Mouse (Mus musculus) cortical plate, adult 2 months (tissue): Measurements from ENCODE around the gene Gm815. TPM values are rescaled to one million over a fixed set of nuclear protein-coding genes. Genes with fewer than 3 reads are reported as not detected.

ENCODE experiments used
- H3K27ac ChIP-seq: fragments of 200-500 bp; 2 replicates; pipeline ENCODE4 v1.5.1; 2012; ENCODE audit warnings: low read length, control low read depth, inconsistent platforms; ENCODE audit not compliant: insufficient read depth
- H3K4me1 ChIP-seq: fragments of 200-500 bp; 2 replicates; pipeline ENCODE4 v1.6.1; 2011; ENCODE audit warnings: low read length; ENCODE audit not compliant: control insufficient read depth, insufficient read depth
- H3K4me3 ChIP-seq: fragments of 200-500 bp; 2 replicates; pipeline ENCODE4 v1.5.1; 2011; ENCODE audit warnings: mild to moderate bottlenecking, low read length, control low read depth; ENCODE audit not compliant: insufficient read depth
- CTCF ChIP-seq: fragments of 200-500 bp; IDR thresholded peaks from 2 replicates; pipeline ENCODE4 v1.5.1; 2011; ENCODE audit warnings: mild to moderate bottlenecking, control low read depth, low read length; ENCODE audit not compliant: insufficient read depth; ENCODE audit errors: extremely low read depth
- POLR2A ChIP-seq: fragments of 200-500 bp; IDR thresholded peaks from 2 replicates; pipeline ENCODE4 v1.6.1; 2011; ENCODE audit warnings: mild to moderate bottlenecking, low read length, control low read depth; ENCODE audit not compliant: insufficient read depth; ENCODE audit errors: extremely low read depth
- polyA plus RNA-seq: library from polyadenylated mRNA; depleted of rRNA; stranded (reverse); fragments of >200 nt; gene quantifications from 2 replicates; pipeline ENCODE4 v1.2.3, GENCODE M21; 2012; rRNA removed

The Gm815 gene
- not detected in 2 replicates for polyA plus RNA-seq

- Histone ChIP-seq H3K4me1 (no peaks in the 10 kb centered on the region), H3K27ac (no peak within 1 kb of the TSS), H3K4me3 (no peak within 1 kb of the TSS)
- TF ChIP-seq POLR2A: no peak
- TF ChIP-seq CTCF: no peak
Measured at GRCm38 (mm10) chr19:26885616-26886015, at the start of gene Gm815. Gene Gm815, plus strand, starts transcription at chr19:26885881.

DNA sequence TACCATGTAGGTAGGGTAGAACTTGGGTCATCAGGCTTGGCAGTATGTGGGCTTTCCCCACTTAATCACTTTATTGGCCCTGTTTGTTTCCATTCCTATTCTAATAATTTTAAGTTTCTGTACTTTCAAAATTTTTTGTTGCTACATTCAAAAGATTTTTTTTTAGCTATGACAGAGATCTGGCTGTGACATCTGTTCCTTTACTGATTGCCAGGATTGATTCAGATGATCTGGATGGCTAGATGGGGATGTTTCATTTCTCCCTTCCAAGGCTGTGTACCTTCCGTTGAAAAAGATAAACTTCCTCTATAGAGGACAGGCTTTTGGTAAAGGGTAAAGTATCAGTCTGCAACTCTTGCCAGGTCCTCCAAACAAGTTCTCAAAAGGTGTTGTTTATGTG lies 48.1 kb upstream of the Gm815 start:
- Histone ChIP-seq H3K4me1 (no peaks in the 10 kb centered on the region), H3K27ac (no peak overlapping the region), H3K4me3 (no peak overlapping the region)
- no peak for TF ChIP-seq POLR2A
- TF ChIP-seq CTCF: no peak

DNA sequence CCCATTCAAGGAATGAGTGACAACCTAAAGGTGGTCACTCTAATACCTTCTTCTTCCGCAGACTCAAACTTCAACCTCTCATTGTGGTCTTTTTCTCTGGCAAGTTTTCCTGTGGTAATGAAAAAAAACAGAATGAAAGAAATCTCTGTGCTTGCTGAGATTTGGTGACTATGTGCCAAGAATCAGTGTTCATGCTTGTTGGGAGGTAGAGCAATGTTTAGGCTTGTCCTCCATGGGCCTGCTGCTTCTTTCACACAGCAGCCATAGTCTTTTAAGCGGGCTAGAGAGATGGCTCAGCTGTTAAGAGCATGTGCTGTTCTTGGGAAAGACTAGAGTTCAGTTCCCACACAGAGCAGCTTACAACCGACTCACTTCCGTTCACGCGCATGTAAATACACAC lies 41.8 kb upstream of the Gm815 start:
- TF ChIP-seq POLR2A: no peak
- no peak for TF ChIP-seq CTCF
- Histone ChIP-seq H3K4me3 (no peak overlapping the region), H3K4me1 (no peaks in the 10 kb centered on the region), H3K27ac (no peak overlapping the region)

DNA sequence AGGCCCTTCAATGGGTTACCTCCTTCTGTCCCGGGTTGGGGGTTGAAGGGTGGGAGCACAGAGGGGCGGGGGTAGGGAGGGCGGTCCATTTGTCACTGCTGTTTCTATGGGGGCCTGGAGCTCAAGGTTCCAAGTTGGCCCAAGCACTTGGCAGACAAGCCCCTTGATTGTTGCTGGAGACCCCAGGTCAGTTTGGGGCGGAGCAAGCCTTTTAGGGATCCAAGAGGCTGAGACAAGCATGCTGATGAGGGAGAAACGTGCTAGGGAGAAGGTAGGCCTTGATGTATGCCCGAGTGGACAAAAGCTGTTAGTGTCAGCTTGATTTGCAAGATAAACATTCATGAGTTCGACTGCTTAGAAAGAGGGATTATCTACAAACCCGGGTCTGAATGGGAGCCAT lies 40.9 kb upstream of the Gm815 start:
- no peak overlapping the region for H3K27ac ChIP-seq
- H3K4me1 ChIP-seq: no peaks in the 10 kb centered on the region
- no peak for TF ChIP-seq CTCF
- TF ChIP-seq POLR2A: no peak
- H3K4me3 ChIP-seq: no peak overlapping the region; the same call in 1 of the 2 replicates

- H3K4me1 ChIP-seq: no peaks in the 10 kb centered on the region
- H3K27ac ChIP-seq: peak overlapping the region; percentile 52
- TF ChIP-seq CTCF (no peak), POLR2A (peak; percentile 70)
- peak overlapping the region; percentile 58 for H3K4me3 ChIP-seq
Measured at GRCm38 (mm10) chr19:26845276-26846016, 40.2 kb upstream of the Gm815 start.

- Histone ChIP-seq H3K4me1 (no peaks in the 10 kb centered on the region), H3K27ac (0 out of 2 replicates have a peak overlapping the region, but pooled peaks have one; percentile 52), H3K4me3 (peak overlapping the region; percentile 58)
- TF ChIP-seq POLR2A (no peak), CTCF (no peak)
Measured at GRCm38 (mm10) chr19:26846017-26846285, 39.7 kb upstream of the Gm815 start.

DNA sequence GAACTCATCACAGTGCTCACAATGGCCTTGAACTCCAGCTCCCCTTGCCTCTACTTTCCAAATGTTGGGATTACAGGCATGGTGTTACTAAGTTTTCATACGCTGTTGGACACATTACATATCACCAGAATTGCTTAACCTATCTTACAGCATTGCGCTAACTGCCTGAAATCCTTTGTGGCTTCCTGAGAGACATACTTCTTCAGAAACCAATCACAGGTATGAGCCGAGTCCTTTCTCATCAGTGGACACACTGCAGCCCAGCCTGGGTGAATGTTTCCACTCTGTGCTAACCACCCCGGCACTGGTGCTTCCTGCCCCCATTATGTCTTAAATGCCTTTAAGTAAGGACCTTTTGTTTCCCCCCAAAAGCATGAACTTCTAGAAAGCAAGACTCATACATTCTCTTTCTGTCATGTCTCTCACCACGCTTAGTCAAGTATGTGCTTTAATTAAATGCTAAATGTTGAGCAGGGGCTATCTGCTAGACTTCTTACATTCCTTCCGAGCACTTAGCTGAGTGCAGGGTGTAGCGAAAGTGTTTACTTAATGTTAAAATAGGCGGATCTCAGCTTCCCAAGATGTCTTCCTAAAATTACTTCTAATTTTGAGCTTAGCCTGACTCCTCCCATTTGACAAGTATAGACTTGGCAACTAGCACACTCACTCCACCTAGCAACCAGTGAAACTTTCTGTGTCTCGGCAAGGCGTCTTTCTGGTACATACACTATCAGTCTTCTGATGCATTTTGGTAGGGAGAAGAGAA lies 34.5 kb upstream of the Gm815 start:
- Histone ChIP-seq H3K4me1 (no peaks in the 10 kb centered on the region), H3K27ac (no peak overlapping the region), H3K4me3 (no peak overlapping the region)
- TF ChIP-seq CTCF: no peak

GRCm38 (mm10) chr19:26852325-26852900 lies 33.3 kb upstream of the Gm815 start:
- no peak overlapping the region for H3K27ac ChIP-seq
- TF ChIP-seq POLR2A (no peak), CTCF (no peak)
- H3K4me3 ChIP-seq: no peak overlapping the region
- no peaks in the 10 kb centered on the region for H3K4me1 ChIP-seq

DNA sequence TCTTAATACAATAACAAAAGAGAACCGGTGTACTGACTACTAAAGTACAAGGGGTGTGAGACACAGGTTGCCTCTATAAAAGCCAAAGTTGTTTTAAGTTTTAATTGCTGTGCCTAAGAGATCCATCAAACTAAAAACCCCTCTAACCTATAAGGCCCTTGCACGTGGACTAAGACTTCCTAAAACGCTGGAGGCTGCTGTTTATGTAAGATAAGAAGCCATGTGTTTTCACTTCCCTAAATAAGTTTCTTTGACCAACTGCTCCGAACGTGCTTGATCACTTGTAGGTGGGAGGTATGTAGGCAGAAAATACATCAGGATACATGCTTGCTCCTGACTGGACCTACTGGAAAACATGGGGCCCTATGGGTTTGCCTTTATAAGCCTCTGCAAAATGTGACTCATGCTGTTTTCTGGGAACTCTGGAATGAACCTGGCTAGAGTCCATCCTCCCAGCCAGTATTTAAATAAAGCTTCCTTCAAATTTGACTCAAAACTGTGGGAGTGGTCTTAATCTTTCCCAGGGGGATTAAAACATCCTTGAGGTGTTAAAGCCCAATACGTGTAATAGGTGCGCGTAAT lies 31.9 kb upstream of the Gm815 start:
- no peak overlapping the region for H3K4me3 ChIP-seq
- TF ChIP-seq CTCF: no peak
- TF ChIP-seq POLR2A: no peak
- H3K27ac ChIP-seq: no peak overlapping the region
- no peaks in the 10 kb centered on the region for H3K4me1 ChIP-seq
